Mouse (Mus musculus) liver, embryonic 13.5 days (tissue): ENCODE measurements around the gene B3galt4. TPM values are rescaled to one million over a fixed set of nuclear protein-coding genes. Genes with fewer than 3 reads are reported as not detected.
A peak's percentile ranks its signal among the peaks of the same experiment; 100 is the strongest.
"Not testable (repeated sequence)": the region's sequence is repeated elsewhere in the genome, so short reads cannot be mapped to it uniquely, and the experiment has no call there.

ENCODE experiments used
- ATAC-seq: fragments of 200-750 bp; cut with Nextera tagmentation; 2 replicates; pipeline ENCODE4 v1.8.0; 2017; ENCODE audit warnings: low read depth, mild to moderate bottlenecking, moderate number of reproducible peaks, moderate library complexity
- DNase-seq: peaks from one replicate; pipeline ENCODE4 v3.0.0; 2022
- H3K27ac ChIP-seq: fragments of 300-500 bp; sonication (generic); 2 replicates; pipeline ENCODE4 v1.5.1; 2015; ENCODE audit warnings: moderate library complexity, mild to moderate bottlenecking, inconsistent platforms
- H3K27me3 ChIP-seq: fragments of 300-500 bp; sonication (generic); 2 replicates; pipeline ENCODE4 v1.6.1; 2015; ENCODE audit warnings: mild to moderate bottlenecking, inconsistent platforms
- H3K36me3 ChIP-seq: fragments of 300-500 bp; sonication (generic); 2 replicates; pipeline ENCODE4 v1.6.1; 2015; ENCODE audit warnings: mild to moderate bottlenecking, inconsistent platforms
- H3K4me1 ChIP-seq: fragments of 300-500 bp; sonication (generic); replicated peaks from 2 replicates; pipeline ENCODE4 v1.6.1; 2015; ENCODE audit warnings: inconsistent platforms
- H3K4me2 ChIP-seq: fragments of 300-500 bp; sonication (generic); 2 replicates; pipeline ENCODE4 v1.6.1; 2015; ENCODE audit warnings: inconsistent platforms, mild to moderate bottlenecking, moderate library complexity
- H3K4me3 ChIP-seq: fragments of 300-500 bp; sonication (generic); replicated peaks from 2 replicates; pipeline ENCODE4 v1.5.1; 2015; ENCODE audit warnings: mild to moderate bottlenecking, inconsistent platforms
- H3K9ac ChIP-seq: fragments of 300-500 bp; sonication (generic); 2 replicates; pipeline ENCODE4 v1.6.1; 2015; ENCODE audit warnings: mild to moderate bottlenecking, inconsistent platforms
- H3K9me3 ChIP-seq: fragments of 300-500 bp; sonication (generic); replicated peaks from 2 replicates; pipeline ENCODE4 v1.6.1; 2016; ENCODE audit warnings: inconsistent platforms
- WGBS: fragments of 180-500 bp; shearing (Covaris S2); methylation state at CpG from one replicate; pipeline ENCODE4 v1.1.7; 2015; ENCODE audit not compliant: insufficient replicate concordance; 5-methylcytosine and 5-hydroxymethylcytosine counted together
- polyA plus RNA-seq: library from polyadenylated mRNA; unstranded; fragments of >200 nt; fragmentation: Nextera tagmentation; extraction: Ambion mirVana; gene quantifications from 2 replicates; pipeline ENCODE4 v1.2.1, GENCODE M21; 2015

B3galt4 gene
- 2.3 and 2.5 TPM in 2 replicates for polyA plus RNA-seq

- peaks cover 69% of the 10 kb centered on the region for H3K36me3 ChIP-seq
- H3K27me3 ChIP-seq: no peaks in the 10 kb centered on the region
- peak within 1 kb of the TSS; percentile 96 for H3K4me2 ChIP-seq
- DNase-seq (peak; percentile 78), ATAC-seq (peak; percentile 77)
- peak within 1 kb of the TSS; percentile 92 for H3K27ac ChIP-seq
- H3K4me3 ChIP-seq: peak within 1 kb of the TSS; percentile 97
- no peaks in the 10 kb centered on the region for H3K9me3 ChIP-seq
- H3K9ac ChIP-seq: peak within 1 kb of the TSS; percentile 97
- H3K4me1 ChIP-seq: peaks cover 73% of the 10 kb centered on the region
- under 1% methylated on average over 45 of the region's 45 CpGs for WGBS
Measured at GRCm38 (mm10) chr17:33951021-33951946, at the start of gene B3galt4. TSS of gene B3galt4 (minus strand) at chr17:33951488.

DNA sequence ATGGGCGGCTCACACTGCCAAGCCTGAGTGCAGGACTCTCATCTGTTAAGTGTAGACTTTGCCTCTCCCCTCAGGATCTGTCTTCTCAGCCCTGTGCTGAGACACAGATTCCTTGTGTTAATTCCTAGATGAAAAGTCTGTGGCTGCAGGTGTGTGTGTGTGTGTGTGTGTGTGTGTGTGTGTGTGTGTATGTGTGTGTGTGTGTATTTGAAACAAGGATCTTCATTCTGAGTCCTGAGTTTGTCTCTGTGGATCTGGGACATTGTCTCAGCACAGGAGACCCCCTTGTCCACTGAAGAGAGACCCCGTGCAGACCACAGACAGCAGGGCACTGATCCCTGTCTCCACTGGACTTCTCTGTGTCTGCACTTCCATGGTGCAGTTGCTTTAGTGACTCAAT is 49.5 kb upstream of the B3galt4 start:
- H3K27ac ChIP-seq, H3K9me3 ChIP-seq, H3K9ac ChIP-seq, ATAC-seq, DNase-seq, H3K36me3 ChIP-seq: not testable (repeated sequence)
- H3K27me3 ChIP-seq: peaks cover 42% of the 10 kb centered on the region
- peak overlapping the region; percentile 98 for H3K4me2 ChIP-seq
- 47% methylated on average over 2 of the region's 2 CpGs for WGBS
- H3K4me1 ChIP-seq: peaks cover 18% of the 10 kb centered on the region
- H3K4me3 ChIP-seq: peak overlapping the region; percentile 69; the same call in 1 of the 2 replicates

DNA sequence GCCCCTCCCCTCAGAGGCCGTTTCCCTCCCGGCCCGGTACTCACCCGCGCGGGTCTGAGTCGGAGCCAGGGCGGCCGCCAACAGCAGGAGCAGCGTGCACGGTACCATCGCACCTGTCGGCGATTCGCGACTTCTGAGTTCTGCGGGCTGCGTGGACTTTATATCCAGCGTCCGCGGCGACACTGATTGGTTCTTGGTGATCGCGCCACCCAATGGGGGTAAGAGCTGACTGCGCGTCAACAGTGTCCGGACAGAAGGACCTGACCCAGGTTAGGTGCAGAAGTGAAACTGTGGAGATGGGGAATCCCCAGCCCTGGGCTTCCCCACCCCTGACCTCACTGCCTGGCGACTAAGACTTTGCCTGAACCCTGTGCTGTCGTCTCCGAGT is 48.9 kb upstream of the B3galt4 start, which contains the start of gene H2-K1:
TSS of gene H2-K1 (minus strand) at position 198 of the 388 bp plus-strand sequence.
- Histone ChIP-seq H3K27ac (peak within 1 kb of the TSS; percentile 58), H3K36me3 (no peaks in the 10 kb centered on the region)
- peak; percentile 84 for ATAC-seq

GRCm38 (mm10) chr17:33999341-34000149 is 48.3 kb upstream of the B3galt4 start:
- H3K27me3 ChIP-seq: peaks cover 36% of the 10 kb centered on the region
- ATAC-seq (peak; percentile 42), DNase-seq (peak; percentile 23)
- H3K9ac ChIP-seq: peak overlapping the region; percentile 75
- H3K9me3 ChIP-seq: no peaks in the 10 kb centered on the region
- H3K4me1 ChIP-seq: peaks cover 18% of the 10 kb centered on the region
- 1% methylated on average over 87 of the region's 87 CpGs for WGBS
- peak overlapping the region; percentile 98 for H3K4me2 ChIP-seq
- H3K36me3 ChIP-seq: no peaks in the 10 kb centered on the region
- peak overlapping the region; percentile 69 for H3K4me3 ChIP-seq
- H3K27ac ChIP-seq: peak overlapping the region; percentile 58

More for the DNA sequence above, 48.9 kb upstream of the B3galt4 start, which contains the start of gene H2-K1:
- H3K9ac ChIP-seq: peak within 1 kb of the TSS; percentile 75
- peak within 1 kb of the TSS; percentile 69 for H3K4me3 ChIP-seq
- DNase-seq: peak; percentile 65
- H3K9me3 ChIP-seq: no peaks in the 10 kb centered on the region
- WGBS: 1% methylated on average over 29 of the region's 30 CpGs
- peak within 1 kb of the TSS; percentile 98 for H3K4me2 ChIP-seq
- H3K27me3 ChIP-seq: peaks cover 36% of the 10 kb centered on the region
- H3K4me1 ChIP-seq: peaks cover 18% of the 10 kb centered on the region

- H3K36me3 ChIP-seq, H3K9ac ChIP-seq, H3K9me3 ChIP-seq, ATAC-seq, H3K27ac ChIP-seq, DNase-seq: not testable (repeated sequence)
- Histone ChIP-seq H3K4me1 (peaks cover 18% of the 10 kb centered on the region), H3K4me2 (peak overlapping the region; percentile 98), H3K27me3 (peaks cover 36% of the 10 kb centered on the region), H3K4me3 (peak overlapping the region; percentile 69)
- 31% methylated on average over 5 of the region's 5 CpGs for WGBS
Measured at GRCm38 (mm10) chr17:33998697-33999096, 47.4 kb upstream of the B3galt4 start.

DNA sequence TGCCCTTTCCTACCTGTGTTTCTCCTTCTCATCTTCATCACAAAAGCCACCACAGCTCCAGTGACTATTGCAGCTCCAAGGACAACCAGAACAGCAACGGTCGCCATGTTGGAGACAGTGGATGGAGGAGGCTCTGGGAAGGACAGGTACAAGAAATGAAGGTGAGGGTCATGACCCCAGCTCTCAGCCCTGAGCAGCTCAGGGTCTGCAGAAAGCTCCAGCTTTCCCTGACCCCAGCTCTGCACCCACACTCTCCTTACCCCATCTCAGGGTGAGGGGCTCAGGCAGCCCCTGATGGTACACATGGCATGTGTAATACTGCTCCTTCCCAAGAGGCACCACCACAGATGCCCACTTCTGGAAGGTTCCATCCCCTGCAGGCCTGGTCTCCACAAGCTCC is 45.7 kb upstream of the B3galt4 start:
- not testable (repeated sequence) for DNase-seq, H3K4me3 ChIP-seq, H3K36me3 ChIP-seq, H3K4me2 ChIP-seq, H3K9ac ChIP-seq, ATAC-seq, H3K9me3 ChIP-seq, H3K27ac ChIP-seq
- H3K4me1 ChIP-seq: peaks cover 18% of the 10 kb centered on the region
- H3K27me3 ChIP-seq: peaks cover 32% of the 10 kb centered on the region
- 74% methylated on average over 2 of the region's 2 CpGs for WGBS

DNA sequence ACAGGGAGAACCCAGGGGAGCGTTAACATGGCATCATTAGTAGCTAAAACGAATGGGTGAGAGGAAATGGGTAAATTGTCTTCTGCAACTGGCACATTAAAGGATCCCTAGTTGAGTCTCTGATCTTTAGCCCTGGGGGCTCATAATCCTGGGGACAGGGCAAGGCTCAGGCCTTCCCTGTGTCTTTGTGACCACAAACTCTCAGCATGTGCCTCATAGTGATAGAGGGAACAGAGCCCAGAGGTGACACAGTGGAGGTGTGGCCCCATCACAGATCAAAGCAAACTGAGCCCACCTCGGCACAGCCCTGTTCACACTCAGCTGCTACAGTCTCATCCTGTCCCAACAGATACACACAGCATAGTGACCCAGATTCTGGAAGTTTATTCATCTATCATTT is 44.4 kb upstream of the B3galt4 start:
- Histone ChIP-seq H3K4me2 (no peak overlapping the region), H3K9ac (no peak overlapping the region), H3K36me3 (no peaks in the 10 kb centered on the region), H3K4me1 (peaks cover 18% of the 10 kb centered on the region), H3K9me3 (no peaks in the 10 kb centered on the region), H3K4me3 (no peak overlapping the region), H3K27ac (no peak overlapping the region), H3K27me3 (peaks cover 20% of the 10 kb centered on the region)
- ATAC-seq (no peak), DNase-seq (no peak)
- 43% methylated on average over 3 of the region's 3 CpGs for WGBS

GRCm38 (mm10) chr17:33994959-33995358 is 43.7 kb upstream of the B3galt4 start:
- no peaks in the 10 kb centered on the region for H3K36me3 ChIP-seq
- no peak overlapping the region for H3K9ac ChIP-seq
- peaks cover 12% of the 10 kb centered on the region for H3K4me1 ChIP-seq

GRCm38 (mm10) chr17:33991788-33992664 is 40.7 kb upstream of the B3galt4 start:
- 0 out of 2 replicates have a peak, but pooled peaks cover 2% of the 10 kb centered on the region for H3K27me3 ChIP-seq
- no peaks in the 10 kb centered on the region for H3K9me3 ChIP-seq
- no peak overlapping the region for H3K27ac ChIP-seq
- H3K36me3 ChIP-seq: no peaks in the 10 kb centered on the region
- no peak overlapping the region for H3K4me2 ChIP-seq
- no peaks in the 10 kb centered on the region for H3K4me1 ChIP-seq
- no peak overlapping the region for H3K4me3 ChIP-seq
- 29% methylated on average over 10 of the region's 10 CpGs for WGBS
- ATAC-seq: 0 out of 2 replicates have a peak, but pooled peaks have one; percentile 29
- peak; percentile 59 for DNase-seq
- H3K9ac ChIP-seq: no peak overlapping the region

More at GRCm38 (mm10) chr17:33994959-33995358, 43.7 kb upstream of the B3galt4 start:
- Histone ChIP-seq H3K27me3 (peaks cover 13% of the 10 kb centered on the region), H3K9me3 (no peaks in the 10 kb centered on the region), H3K4me3 (no peak overlapping the region), H3K27ac (no peak overlapping the region), H3K4me2 (no peak overlapping the region)
- no peak for DNase-seq
- ATAC-seq: no peak
- 73% methylated on average over 8 of the region's 8 CpGs for WGBS

DNA sequence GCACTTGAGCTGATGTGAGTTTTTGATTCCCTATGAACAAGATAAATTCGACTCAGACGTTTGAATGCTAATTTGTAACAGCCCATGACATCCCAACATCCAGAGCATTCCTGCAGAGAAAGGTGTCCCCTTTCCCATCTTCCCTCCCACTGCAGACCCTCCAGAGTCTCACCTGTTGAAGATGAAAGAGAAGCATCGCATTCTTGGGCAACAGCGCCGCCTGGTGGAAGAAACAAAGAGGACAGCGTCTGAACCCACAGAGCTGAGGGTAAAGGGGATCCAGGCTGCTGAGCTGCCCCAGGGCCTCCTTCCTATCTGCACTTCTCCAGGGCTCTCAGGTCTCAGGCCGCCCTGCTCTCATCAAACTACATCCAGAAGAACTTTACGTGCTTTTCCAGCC is 30.8 kb upstream of the B3galt4 start:
- Histone ChIP-seq H3K4me2 (peak overlapping the region; percentile 80), H3K4me1 (peaks cover 41% of the 10 kb centered on the region), H3K4me3 (peak overlapping the region; percentile 65; the same call in 1 of the 2 replicates), H3K27me3 (peaks cover 30% of the 10 kb centered on the region)
- WGBS: 5% methylated on average over 8 of the region's 8 CpGs
- H3K9me3 ChIP-seq, ATAC-seq, H3K27ac ChIP-seq, H3K9ac ChIP-seq, H3K36me3 ChIP-seq: not testable (repeated sequence)
- DNase-seq: peak; percentile 64
